25 mouse cellular contexts compared by ENCODE assay signal in the genomic region with DNA sequence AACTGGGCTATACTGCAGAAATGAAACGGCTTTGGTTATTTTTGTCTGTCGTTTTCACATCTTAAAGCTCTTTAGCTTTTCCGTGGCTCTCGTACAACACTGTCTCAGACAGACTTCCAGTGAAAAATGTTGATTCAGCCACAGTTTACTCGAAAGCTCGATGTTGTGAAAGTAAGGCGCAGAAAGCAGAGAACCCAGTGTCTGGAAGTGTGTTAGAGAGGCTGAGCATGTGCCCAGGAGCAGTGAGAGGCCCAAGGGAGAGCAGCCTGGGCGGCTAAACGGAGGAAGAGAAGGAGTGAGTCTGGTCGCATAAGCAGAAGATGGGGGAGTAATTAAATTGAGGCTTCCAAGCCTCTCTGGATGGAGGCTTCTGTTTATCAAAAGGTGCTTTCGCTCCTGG. TPM values are rescaled to one million over a fixed set of nuclear protein-coding genes. Genes with fewer than 3 reads are reported as not detected.
DNase-seq lines count a peak whose midpoint lies in the region; ATAC-seq and TF ChIP-seq lines count a peak whose summit lies in the region.
"Had no signal": no experiment of that assay in that cellular context is flagged by ENCODE, and none has a peak within 500 bp of the region (broad histone marks: within the 10 kb centered on the region; RNA-seq: fewer than 3 reads in every experiment).

No protein-coding gene starts in this region.

- 64% methylated on average over 11 of the region's 11 CpGs for WGBS in intestine, postnatal 0 days
- WGBS in midbrain, embryonic 10.5 days, result 83% methylated on average over 11 of the region's 11 CpGs
- 59% methylated on average over 11 of the region's 11 CpGs for WGBS in heart, embryonic 12.5 days

- H3K27me3 ChIP-seq in CH12.LX (replicated peaks), result no peaks in the 10 kb centered on the region
- no peaks in the 10 kb centered on the region for H3K27me3 ChIP-seq in intestine, postnatal 0 days (replicated peaks; ENCODE audit: control insufficient read depth, insufficient read depth, low read length)
- H3K27me3 ChIP-seq in midbrain, embryonic 10.5 days (ENCODE audit: low read depth, poor library complexity, severe bottlenecking), result no peaks in the 10 kb centered on the region
- H3K27me3 ChIP-seq in heart, embryonic 12.5 days (replicated peaks), result no peaks in the 10 kb centered on the region
- H3K27me3 ChIP-seq: hindbrain, embryonic 12.5 days; limb, embryonic 15.5 days; midbrain, embryonic 13.5 days had no signal

- no peak for TF ChIP-seq EP300 in CH12.LX (IDR thresholded peaks at IDR 0.05; ENCODE audit: low read length)

- no peak for TF ChIP-seq RAD21 in CH12.LX (IDR thresholded peaks at IDR 0.05; ENCODE audit: low read depth, low read length)

- H3K36me3 ChIP-seq in CH12.LX (replicated peaks in 1 of 2; ENCODE audit: control insufficient read depth in 1 of 2, insufficient read depth in 1 of 2, low read length in 1 of 2), result no peaks in the 10 kb centered on the region
- no peaks in the 10 kb centered on the region for H3K36me3 ChIP-seq in intestine, postnatal 0 days (ENCODE audit: control insufficient read depth, insufficient read depth)
- no peaks in the 10 kb centered on the region for H3K36me3 ChIP-seq in midbrain, embryonic 10.5 days
- H3K36me3 ChIP-seq in heart, embryonic 12.5 days, result no peaks in the 10 kb centered on the region
- H3K36me3 ChIP-seq: embryonic facial prominence, embryonic 10.5 days; hindbrain, embryonic 12.5 days; limb, embryonic 15.5 days; midbrain, embryonic 13.5 days had no signal

- dilution Hi-C loops in CH12.LX (cut with MboI; ENCODE audit: extremely low pct_ligation_motif_present, extremely low pct_unique_long_range_greater_than_20kb, low sequenced_read_pairs), result no loop called here

- no peaks in the 10 kb centered on the region for H3K9me3 ChIP-seq in CH12.LX (replicated peaks; ENCODE audit: low read length)
- H3K9me3 ChIP-seq in intestine, postnatal 0 days (ENCODE audit: control insufficient read depth), result no peaks in the 10 kb centered on the region
- H3K9me3 ChIP-seq in midbrain, embryonic 10.5 days (replicated peaks), result no peaks in the 10 kb centered on the region
- H3K9me3 ChIP-seq in heart, embryonic 12.5 days (replicated peaks), result no peaks in the 10 kb centered on the region
- H3K9me3 ChIP-seq: embryonic facial prominence, embryonic 10.5 days; hindbrain, embryonic 12.5 days; limb, embryonic 15.5 days; midbrain, embryonic 13.5 days had no signal

- H3K9ac ChIP-seq in CH12.LX (ENCODE audit: insufficient read depth, low read depth), result no peak overlapping the region
- H3K9ac ChIP-seq in intestine, postnatal 0 days (ENCODE audit: low read depth, low read length), result no peak overlapping the region
- no peak overlapping the region for H3K9ac ChIP-seq in heart, embryonic 12.5 days
- H3K9ac ChIP-seq: hindbrain, embryonic 12.5 days; limb, embryonic 15.5 days; liver, embryonic 14.5 days; midbrain, embryonic 13.5 days had no signal

- H3K27ac ChIP-seq in layer of hippocampus, adult 2 months, result peak overlapping the region; percentile 58
- no peak overlapping the region for H3K27ac ChIP-seq in CH12.LX (ENCODE audit: insufficient read depth, low read depth)
- no peak overlapping the region for H3K27ac ChIP-seq in intestine, postnatal 0 days (ENCODE audit: low read depth, low read length)
- H3K27ac ChIP-seq in midbrain, embryonic 10.5 days (replicated peaks), result no peak overlapping the region
- H3K27ac ChIP-seq in heart, embryonic 12.5 days (ENCODE audit: poor library complexity, severe bottlenecking), result no peak overlapping the region
- H3K27ac ChIP-seq: embryonic facial prominence, embryonic 10.5 days; hindbrain, embryonic 12.5 days; limb, embryonic 15.5 days; liver, embryonic 14.5 days; midbrain, embryonic 13.5 days had no signal

- no peak overlapping the region for H3K4me3 ChIP-seq in layer of hippocampus, adult 2 months
- H3K4me3 ChIP-seq in CH12.LX (replicated peaks in 1 of 3; ENCODE audit: low read depth in 2 of 3, low read length in 2 of 3, poor library complexity in 1 of 3), result no peak overlapping the region
- no peak overlapping the region for H3K4me3 ChIP-seq in intestine, postnatal 0 days (ENCODE audit: low read depth, low read length)
- no peak overlapping the region for H3K4me3 ChIP-seq in midbrain, embryonic 10.5 days
- H3K4me3 ChIP-seq in heart, embryonic 12.5 days, result no peak overlapping the region
- H3K4me3 ChIP-seq: embryonic facial prominence, embryonic 10.5 days; hindbrain, embryonic 12.5 days; limb, embryonic 15.5 days; midbrain, embryonic 13.5 days had no signal

- TF ChIP-seq POLR2A in CH12.LX (IDR thresholded peaks at IDR 0.05; ENCODE audit: low read depth, low read length), result no peak

- ATAC-seq in intestine, postnatal 0 days, result no peak
- ATAC-seq in heart, embryonic 12.5 days (ENCODE audit: insufficient number of reproducible peaks, low FRiP score), result no peak
- ATAC-seq: forebrain, embryonic 16.5 days; midbrain, embryonic 13.5 days had no signal

- in situ Hi-C loops in CH12.LX (cut with MboI; ENCODE audit: low pct_ligation_motif_present, low pct_unique_long_range_greater_than_20kb, low sequenced_read_pairs), result no loop called here

- H3K79me2 ChIP-seq in CH12.LX (replicated peaks; ENCODE audit: control insufficient read depth, extremely low read depth, insufficient read depth, poor library complexity, severe bottlenecking), result no peaks in the 10 kb centered on the region

- TF ChIP-seq CTCF in layer of hippocampus, adult 2 months (conservative IDR thresholded peaks at IDR 0.05), result no peak
- no peak for TF ChIP-seq CTCF in CH12.LX (conservative IDR thresholded peaks at IDR 0.05 in 1 of 2, IDR thresholded peaks at IDR 0.05 in 1 of 2; ENCODE audit: low read depth in 2 of 2, low read length in 2 of 2)
- no peak for TF ChIP-seq CTCF in intestine, postnatal 0 days (IDR thresholded peaks at IDR 0.05; ENCODE audit: low read depth)

- no peaks in the 10 kb centered on the region for H3K4me1 ChIP-seq in CH12.LX (ENCODE audit: control insufficient read depth in 1 of 2, insufficient read depth in 2 of 2)
- H3K4me1 ChIP-seq in intestine, postnatal 0 days (replicated peaks; ENCODE audit: control insufficient read depth, insufficient read depth, low read length), result no peaks in the 10 kb centered on the region
- peaks cover 12% of the 10 kb centered on the region for H3K4me1 ChIP-seq in midbrain, embryonic 10.5 days
- H3K4me1 ChIP-seq in heart, embryonic 12.5 days (replicated peaks), result peaks cover 11% of the 10 kb centered on the region

- peak; percentile 35 for DNase-seq in adrenal gland, postnatal 14 days
- no peak for DNase-seq in adrenal gland, postnatal 4 days (ENCODE audit: low spot score in 2 of 2)
- no peak for DNase-seq in layer of hippocampus, adult 2 months (ENCODE audit: low spot score in 2 of 2)
- DNase-seq in layer of hippocampus, postnatal 10 days (ENCODE audit: low spot score in 2 of 2), result no peak
- DNase-seq in CH12.LX (ENCODE audit: extremely low read depth), result no peak
- no peak for DNase-seq in midbrain, embryonic 10.5 days (ENCODE audit: low spot score)
- DNase-seq: adrenal gland, postnatal 25 days; cerebellum, adult 11 months; cerebellum, postnatal 10 days; heart, postnatal 14 days; kidney, adult 9 months; kidney, postnatal 14 days; left cerebral cortex, postnatal 4 days; lung, postnatal 14 days; retina, postnatal 1 day; right cerebral cortex, postnatal 4 days had no signal

- H3K4me2 ChIP-seq in CH12.LX (ENCODE audit: insufficient read depth, low read depth, poor library complexity, severe bottlenecking), result peak overlapping the region; percentile 29; the same call in 1 of the 2 replicates
- H3K4me2 ChIP-seq in intestine, postnatal 0 days (replicated peaks; ENCODE audit: low read depth), result 0 out of 2 replicates have a peak overlapping the region, but pooled peaks have one; percentile 9
- H3K4me2 ChIP-seq in heart, embryonic 12.5 days, result no peak overlapping the region
- H3K4me2 ChIP-seq: heart, embryonic 11.5 days; hindbrain, embryonic 12.5 days; limb, embryonic 15.5 days; midbrain, embryonic 13.5 days had no signal

TF ChIP-seq in CH12.LX, 34 proteins besides CTCF, POLR2A, EP300 and RAD21:
- no peak for TF ChIP-seq HCFC1 (IDR thresholded peaks at IDR 0.05; ENCODE audit: low read depth, low read length)
- TF ChIP-seq BHLHE40 (IDR thresholded peaks at IDR 0.05; ENCODE audit: low read depth, low read length), result no peak
- TF ChIP-seq KAT2A (IDR thresholded peaks at IDR 0.05; ENCODE audit: insufficient replicate concordance, low read length), result no peak
- no peak for TF ChIP-seq MEF2A (IDR thresholded peaks at IDR 0.05; ENCODE audit: borderline replicate concordance, low read depth, low read length)
- no peak for TF ChIP-seq USF1 (IDR thresholded peaks at IDR 0.05; ENCODE audit: low read depth, low read length)
- no peak for TF ChIP-seq ZNF384 (IDR thresholded peaks at IDR 0.05; ENCODE audit: low read depth, low read length)
- no peak for TF ChIP-seq MXI1 (IDR thresholded peaks at IDR 0.05; ENCODE audit: low read depth, low read length)
- no peak for TF ChIP-seq IRF4 (IDR thresholded peaks at IDR 0.05; ENCODE audit: low read depth, low read length)
- no peak for TF ChIP-seq NELFE (IDR thresholded peaks at IDR 0.05; ENCODE audit: low read depth, low read length)
- no peak for TF ChIP-seq TCF12 (IDR thresholded peaks at IDR 0.05; ENCODE audit: low read depth, low read length)

RNA-seq across cellular contexts. Expression of gene Dock4, which starts 50.6 kb away (rescaled TPM):
- total RNA-seq in adrenal gland, postnatal 14 days (2021), result 19.7 and 19.9 TPM in 2 replicates
- total RNA-seq in adrenal gland, postnatal 4 days (2021), result 10 to 100 TPM; 26.5 to 29.6 TPM
- 100 to 1,000 TPM; 253 to 265 TPM for total RNA-seq in layer of hippocampus, adult 2 months (2021)
- 100 to 1,000 TPM; 142 to 146 TPM for total RNA-seq in layer of hippocampus, postnatal 10 days (2021)
- 0.38 TPM in 2 replicates for total RNA-seq in CH12.LX (2012; rRNA removed)
- 0.19 and 0.26 TPM in 2 replicates for total RNA-seq in CH12.LX (2014; rRNA removed)
- polyA plus RNA-seq in CH12.LX (2012; ENCODE audit: insufficient read length, low read depth), result 0.49 and 0.67 TPM in 2 replicates
- polyA plus RNA-seq in intestine, postnatal 0 days (2015; fragmentation: Nextera tagmentation; extraction: Ambion mirVana), result 1.8 and 2.6 TPM in 2 replicates
- 14.0 and 16.8 TPM in 2 replicates for polyA plus RNA-seq in midbrain, embryonic 10.5 days (2016; fragmentation: Nextera tagmentation; extraction: Ambion mirVana)
- 7.3 and 10.1 TPM in 2 replicates for polyA plus RNA-seq in heart, embryonic 12.5 days (2016; fragmentation: Nextera tagmentation; extraction: Ambion mirVana)

RNA-seq across cellular contexts. Expression of gene Zfp277, which starts 50.7 kb away (rescaled TPM):
- 15.4 and 18.0 TPM in 2 replicates for total RNA-seq in adrenal gland, postnatal 14 days (2021)
- 10 to 100 TPM; 27.6 to 32.3 TPM for total RNA-seq in adrenal gland, postnatal 4 days (2021)
- total RNA-seq in layer of hippocampus, adult 2 months (2021), result 10 to 100 TPM; 24.2 to 26.5 TPM
- 10 to 100 TPM; 28.1 to 29.0 TPM for total RNA-seq in layer of hippocampus, postnatal 10 days (2021)
- total RNA-seq in CH12.LX (2012; rRNA removed) (12.4 and 13.7 TPM in 2 replicates), CH12.LX (2014; rRNA removed) (31.2 and 32.5 TPM in 2 replicates)
- 16.7 and 18.9 TPM in 2 replicates for polyA plus RNA-seq in CH12.LX (2012; ENCODE audit: insufficient read length, low read depth)
- 19.5 and 19.9 TPM in 2 replicates for polyA plus RNA-seq in intestine, postnatal 0 days (2015; fragmentation: Nextera tagmentation; extraction: Ambion mirVana)
- polyA plus RNA-seq in midbrain, embryonic 10.5 days (2016; fragmentation: Nextera tagmentation; extraction: Ambion mirVana), result 38.3 and 39.6 TPM in 2 replicates
- polyA plus RNA-seq in heart, embryonic 12.5 days (2016; fragmentation: Nextera tagmentation; extraction: Ambion mirVana), result 25.6 and 30.2 TPM in 2 replicates

Comparison
In these comparisons a context has a peak if more than half of its experiments do, and no peak if none do; other contexts are left out.
1. RNA of gene Dock4, which starts 50.6 kb away (total RNA-seq): 253 to 265 TPM in layer of hippocampus, adult 2 months, 142 to 146 TPM in layer of hippocampus, postnatal 10 days, 26.5 to 29.6 TPM in adrenal gland, postnatal 4 days and 19.7 to 19.9 TPM in adrenal gland, postnatal 14 days; 0.19 to 0.38 TPM in CH12.LX; every median in the first group is over 10 times any median in the second.